Comparison of ENCODE assay signal across 8 mouse cellular contexts in the genomic region with DNA sequence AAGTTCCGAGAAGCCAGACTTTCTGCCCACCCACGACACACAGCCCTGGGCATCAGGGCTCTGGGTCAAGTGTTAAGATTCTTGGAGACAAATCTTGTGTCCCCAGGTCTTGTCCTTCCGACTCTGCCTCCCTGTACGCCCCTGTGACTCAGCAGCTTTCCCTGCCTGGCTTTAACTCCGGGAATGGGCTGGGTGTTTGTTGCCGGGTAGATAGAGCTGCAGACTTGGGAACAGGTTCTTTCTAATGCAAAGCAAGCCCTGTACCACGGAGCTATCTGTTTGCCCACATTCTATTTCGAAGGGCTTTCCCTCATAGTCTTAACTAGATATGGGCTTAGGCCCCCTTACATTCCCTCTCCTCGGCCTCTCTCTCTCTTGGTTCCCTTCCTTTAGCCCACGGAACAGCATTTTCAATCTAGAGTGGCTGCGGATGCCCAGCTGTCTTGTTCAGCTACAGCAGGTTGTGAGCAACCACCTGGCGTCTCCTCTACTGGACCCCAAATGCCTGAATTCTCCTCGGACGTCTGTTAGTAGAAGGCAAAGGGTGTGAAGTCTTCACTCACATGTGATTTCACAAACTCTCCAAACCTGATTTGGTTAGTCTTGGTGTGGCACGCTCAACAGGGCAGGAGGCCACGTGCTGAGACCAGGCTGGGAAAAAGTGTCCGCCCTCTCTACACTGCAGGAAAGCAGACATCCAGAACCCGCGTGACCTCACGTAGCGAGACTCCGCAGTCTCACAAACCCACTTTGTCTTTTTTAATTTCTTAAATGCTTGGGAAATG. TPM values are rescaled to one million over a fixed set of nuclear protein-coding genes. Genes with fewer than 3 reads are reported as not detected.
DNase-seq lines count a peak whose midpoint lies in the region; ATAC-seq and TF ChIP-seq lines count a peak whose summit lies in the region.

No protein-coding gene starts in this region.

- H3K36me3 ChIP-seq in heart, embryonic 15.5 days, result no peaks in the 10 kb centered on the region
- no peaks in the 10 kb centered on the region for H3K36me3 ChIP-seq in limb, embryonic 13.5 days
- H3K36me3 ChIP-seq in midbrain, embryonic 15.5 days (replicated peaks), result no peaks in the 10 kb centered on the region

- H3K4me2 ChIP-seq in heart, embryonic 15.5 days, result peak overlapping the region; percentile 84
- H3K4me2 ChIP-seq in limb, embryonic 13.5 days (replicated peaks), result peak overlapping the region; percentile 96
- H3K4me2 ChIP-seq in midbrain, embryonic 15.5 days, result peak overlapping the region; percentile 86

- H3K27me3 ChIP-seq in heart, embryonic 15.5 days, result no peaks in the 10 kb centered on the region
- no peaks in the 10 kb centered on the region for H3K27me3 ChIP-seq in limb, embryonic 13.5 days
- H3K27me3 ChIP-seq in midbrain, embryonic 15.5 days (replicated peaks), result no peaks in the 10 kb centered on the region

- no peaks in the 10 kb centered on the region for H3K9me3 ChIP-seq in heart, embryonic 15.5 days (replicated peaks)
- no peaks in the 10 kb centered on the region for H3K9me3 ChIP-seq in limb, embryonic 13.5 days
- H3K9me3 ChIP-seq in midbrain, embryonic 15.5 days, result no peaks in the 10 kb centered on the region

- WGBS in lung, adult 2 months, result 21% methylated on average over 22 of the region's 22 CpGs
- whole genome bisulfite sequencing in heart, embryonic 15.5 days, result 14% methylated on average over 22 of the region's 22 CpGs
- WGBS in limb, embryonic 13.5 days, result 16% methylated on average over 22 of the region's 22 CpGs
- WGBS in midbrain, embryonic 15.5 days, result 14% methylated on average over 22 of the region's 22 CpGs

- peak; percentile 15; the same call in 1 of the 2 replicates for TF ChIP-seq POLR2A in lung, adult 2 months (IDR thresholded peaks at IDR 0.05; ENCODE audit: borderline replicate concordance, extremely low read depth, low read depth, low read length)
- no peak for TF ChIP-seq POLR2A in cortical plate, adult 2 months (IDR thresholded peaks at IDR 0.05; ENCODE audit: extremely low read depth, insufficient read depth, low read length)

- H3K4me3 ChIP-seq in lung, adult 2 months (replicated peaks; ENCODE audit: extremely low read depth, low read depth, low read length), result peak overlapping the region; percentile 99
- peak overlapping the region; percentile 86 for H3K4me3 ChIP-seq in cortical plate, adult 2 months (ENCODE audit: insufficient read depth, low read length)
- peak overlapping the region; percentile 88 for H3K4me3 ChIP-seq in heart, embryonic 15.5 days
- peak overlapping the region; percentile 94 for H3K4me3 ChIP-seq in limb, embryonic 13.5 days
- H3K4me3 ChIP-seq in midbrain, embryonic 15.5 days, result peak overlapping the region; percentile 94

- H3K27ac ChIP-seq in cortical plate, adult 2 months (ENCODE audit: insufficient read depth, low read length), result peak overlapping the region; percentile 96
- H3K27ac ChIP-seq in heart, embryonic 15.5 days, result peak overlapping the region; percentile 99
- peak overlapping the region; percentile 93 for H3K27ac ChIP-seq in limb, embryonic 13.5 days
- peak overlapping the region; percentile 90 for H3K27ac ChIP-seq in midbrain, embryonic 15.5 days

- no peak for TF ChIP-seq CTCF in lung, adult 2 months (IDR thresholded peaks at IDR 0.05; ENCODE audit: insufficient read depth, low read length)
- no peak for TF ChIP-seq CTCF in cortical plate, adult 2 months (IDR thresholded peaks at IDR 0.05; ENCODE audit: extremely low read depth, insufficient read depth, low read length)

- no peak for DNase-seq in lung, adult 2 months
- no peak for DNase-seq in lung, postnatal 4 days
- DNase-seq in thymus, adult 18-20 months, result no peak
- DNase-seq in Muller cell, postnatal 12 days (ENCODE audit: inconsistent ontology term), result no peak

- peaks cover 15% of the 10 kb centered on the region; the same call in 1 of the 2 replicates for H3K4me1 ChIP-seq in lung, adult 2 months (ENCODE audit: control insufficient read depth, insufficient read depth, low read length)
- peaks cover 12% of the 10 kb centered on the region for H3K4me1 ChIP-seq in cortical plate, adult 2 months (ENCODE audit: control insufficient read depth, insufficient read depth, low read length)
- H3K4me1 ChIP-seq in heart, embryonic 15.5 days (replicated peaks), result peaks cover 40% of the 10 kb centered on the region
- peaks cover 45% of the 10 kb centered on the region for H3K4me1 ChIP-seq in limb, embryonic 13.5 days
- H3K4me1 ChIP-seq in midbrain, embryonic 15.5 days, result peaks cover 39% of the 10 kb centered on the region

- peak overlapping the region; percentile 100 for H3K9ac ChIP-seq in heart, embryonic 15.5 days
- peak overlapping the region; percentile 95 for H3K9ac ChIP-seq in limb, embryonic 13.5 days
- peak overlapping the region; percentile 94 for H3K9ac ChIP-seq in midbrain, embryonic 15.5 days

- peak; percentile 9; the same call in 1 of the 2 replicates for ATAC-seq in heart, embryonic 15.5 days (replicated peaks; ENCODE audit: insufficient number of reproducible peaks, insufficient read depth, low FRiP score, low read depth)
- ATAC-seq in limb, embryonic 13.5 days (ENCODE audit: low FRiP score, low read depth), result peak; percentile 4; the same call in 1 of the 2 replicates
- peak; percentile 48 for ATAC-seq in midbrain, embryonic 15.5 days (replicated peaks)

RNA-seq across cellular contexts. Expression of gene Vdac1, which starts 0.8 kb away (rescaled TPM):
- polyA plus RNA-seq in lung, adult 2 months (2012; rRNA removed), result 34.1 and 65.1 TPM in 2 replicates
- 355 and 362 TPM in 2 replicates for polyA plus RNA-seq in cortical plate, adult 2 months (2012; rRNA removed)
- 460 and 484 TPM in 2 replicates for polyA plus RNA-seq in heart, embryonic 15.5 days (2015; fragmentation: Nextera tagmentation; extraction: Ambion mirVana)
- 240 and 244 TPM in 2 replicates for polyA plus RNA-seq in limb, embryonic 13.5 days (2015; fragmentation: Nextera tagmentation; extraction: Ambion mirVana)
- 334 and 335 TPM in 2 replicates for polyA plus RNA-seq in midbrain, embryonic 15.5 days (2015; fragmentation: Nextera tagmentation; extraction: Ambion mirVana)

RNA-seq across cellular contexts. Expression of gene 9530068E07Rik, which starts 36.4 kb away (rescaled TPM):
- polyA plus RNA-seq in lung, adult 2 months (2012; rRNA removed), result 160 and 194 TPM in 2 replicates
- polyA plus RNA-seq in cortical plate, adult 2 months (2012; rRNA removed), result 78.5 and 79.1 TPM in 2 replicates
- polyA plus RNA-seq in heart, embryonic 15.5 days (2015; fragmentation: Nextera tagmentation; extraction: Ambion mirVana), result 165 and 190 TPM in 2 replicates
- polyA plus RNA-seq in limb, embryonic 13.5 days (2015; fragmentation: Nextera tagmentation; extraction: Ambion mirVana), result 192 and 205 TPM in 2 replicates
- 129 TPM in 2 replicates for polyA plus RNA-seq in midbrain, embryonic 15.5 days (2015; fragmentation: Nextera tagmentation; extraction: Ambion mirVana)
